Mouse (Mus musculus): ENCODE measurements at regions not wholly inside any gene's neighbourhood (a gene's known extent, or its start where the extent isn't known, plus 50 kb on each side); places are given as distances from the start of the nearest gene placed in this dataset.

DNA sequence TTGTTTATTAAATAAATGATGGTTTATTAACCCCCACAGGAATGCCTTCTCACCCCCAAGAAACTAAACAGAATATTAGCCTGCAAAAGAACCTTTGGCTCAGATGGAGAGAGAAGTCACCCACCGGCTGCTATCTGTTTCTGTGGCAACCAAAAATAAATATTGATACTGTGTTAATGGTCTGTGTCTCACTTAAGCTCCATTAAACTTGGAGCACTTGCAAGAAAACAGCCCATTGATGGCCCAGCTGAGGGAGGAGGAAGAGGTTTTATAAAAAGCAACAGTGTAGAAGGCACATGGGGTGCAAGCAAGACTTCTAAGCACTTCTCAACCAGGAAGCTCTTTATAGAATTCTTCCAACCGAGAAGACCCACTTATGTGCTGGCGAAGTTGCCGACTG is 565.1 kb upstream of the Sall1 start:
- POLR2A ChIA-PET, result no interaction called here
- CTCF ChIA-PET, result no interaction called here

DNA sequence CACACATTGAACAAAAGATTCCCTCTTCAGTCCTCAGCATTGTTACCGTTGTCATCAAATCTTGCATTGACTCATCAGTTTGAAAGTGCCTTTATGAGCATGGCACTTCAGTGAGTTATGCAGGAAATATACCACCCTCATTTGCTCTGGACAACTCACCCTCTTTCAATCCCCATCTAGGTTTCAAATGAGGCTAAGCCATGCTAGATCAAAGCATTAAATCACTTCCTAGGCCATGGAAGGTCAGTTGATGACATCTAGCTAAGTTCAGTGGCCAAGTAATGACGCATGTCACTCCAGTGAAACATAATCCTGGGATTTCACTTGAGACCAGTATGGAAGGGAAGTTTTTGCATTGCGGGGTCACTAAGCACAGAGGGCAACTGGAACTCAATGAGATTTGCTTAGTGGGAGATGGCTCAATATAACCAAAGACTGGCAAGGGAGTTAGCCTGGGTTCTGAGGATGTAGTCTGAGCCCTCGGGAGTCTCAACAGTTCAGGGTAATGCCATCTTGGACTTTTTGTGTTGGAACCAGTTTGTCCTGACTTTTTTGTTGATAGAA is 562.0 kb upstream of the Sall1 start:
- CTCF ChIA-PET, result no interaction called here
- POLR2A ChIA-PET, result no interaction called here

- POLR2A ChIA-PET, result no interaction called here
- CTCF ChIA-PET, result interaction anchor here in 2 of 4 experiments (0.8 to 1.0 kb wide), 2 partner anchors 769 to 827 kb away, joined by 3 read pairs; no protein-coding TSS in a partner anchor
Measured at GRCm38 (mm10) chr8:89604461-89604860, 560.5 kb upstream of the Sall1 start.

DNA sequence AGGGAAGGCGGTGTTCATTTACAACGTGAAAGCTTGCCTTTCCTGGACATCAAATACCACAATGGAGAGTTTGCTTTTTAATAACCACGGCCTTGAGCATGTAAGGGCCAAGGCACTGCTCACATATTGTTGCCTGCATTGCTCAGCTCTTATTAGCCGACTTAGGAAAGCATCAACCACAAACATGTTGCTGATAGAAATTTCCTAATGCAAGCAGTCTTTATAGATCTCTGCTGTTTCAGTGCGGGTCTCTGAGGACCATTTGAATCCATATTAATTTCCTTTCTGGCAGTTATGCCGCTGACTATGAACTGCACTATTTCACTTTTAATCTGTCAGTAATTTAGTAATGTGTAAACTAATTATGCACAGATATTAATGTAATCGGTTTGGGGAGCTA is 552.4 kb upstream of the Sall1 start:
- ChIA-PET CTCF (no interaction called here), POLR2A (no interaction called here)

DNA sequence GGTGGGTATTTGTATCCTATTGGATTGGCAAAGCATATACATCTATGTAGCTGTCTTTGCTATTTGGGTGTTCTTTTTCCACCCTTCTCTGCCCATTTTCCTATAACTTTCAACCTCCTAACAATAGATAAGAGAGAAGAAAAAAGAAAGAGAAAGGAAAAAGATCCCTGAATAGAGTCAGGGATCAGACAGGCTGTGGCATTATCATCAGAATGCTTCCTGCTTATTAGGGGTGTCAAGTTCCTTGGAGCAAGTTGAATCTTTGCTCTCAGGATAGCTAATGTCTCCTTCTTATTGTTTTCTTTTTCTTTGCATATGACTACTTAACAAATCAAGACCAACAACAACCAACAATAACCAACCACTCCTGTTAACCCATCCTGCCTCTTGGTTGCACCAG is 539.1 kb upstream of the Sall1 start:
- POLR2A ChIA-PET, result interaction anchor here in 1 of 4 experiments (1.9 kb wide), 1 partner anchor 633 kb away, joined by 4 read pairs; no protein-coding TSS in a partner anchor
- CTCF ChIA-PET, result no interaction called here

GRCm38 (mm10) chr8:89582566-89582965 is 538.6 kb upstream of the Sall1 start:
- POLR2A ChIA-PET, result interaction anchor here in 2 of 4 experiments (0.7 to 1.9 kb wide), 2 partner anchors 633 to 1037 kb away, joined by 4 read pairs; no protein-coding TSS in a partner anchor
- CTCF ChIA-PET, result interaction anchor here in 1 of 4 experiments (0.6 kb wide), 1 partner anchor 18 kb away, joined by 12 read pairs; no protein-coding TSS in a partner anchor

DNA sequence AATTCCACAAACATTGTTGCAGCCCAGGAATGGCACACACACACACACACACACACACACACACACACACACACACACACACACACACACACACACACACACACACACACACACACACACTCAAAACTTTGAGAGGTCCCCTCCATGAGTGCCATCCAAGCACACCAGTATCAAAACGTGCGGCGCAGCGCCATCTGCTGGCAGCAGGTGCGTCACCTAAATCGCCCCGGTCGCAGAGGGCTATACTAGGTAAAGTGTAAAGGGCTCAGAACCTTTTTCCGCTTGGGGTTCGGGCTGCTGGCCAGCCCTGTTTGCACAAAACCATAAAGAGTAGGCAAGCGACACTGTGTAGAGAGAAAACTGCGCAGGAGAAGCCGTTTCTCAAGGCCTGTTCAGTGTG is 527.9 kb upstream of the Sall1 start:
- CTCF ChIA-PET, result interaction anchor here in 1 of 4 experiments (0.7 kb wide), 1 partner anchor 408 kb away, joined by 3 read pairs; no protein-coding TSS in a partner anchor

GRCm38 (mm10) chr8:89570639-89571325 is 526.8 kb upstream of the Sall1 start:
- ChIA-PET CTCF (interaction anchor here in 3 of 4 experiments (0.5 to 1.1 kb wide), 6 partner anchors 12 to 1225 kb away, joined by 3 to 4 read pairs (median 4); no protein-coding TSS in a partner anchor), POLR2A (interaction anchor here in 1 of 4 experiments (0.6 to 0.9 kb wide), 2 partner anchors 127 to 413 kb away, joined by 3 read pairs; no protein-coding TSS in a partner anchor)

More for the DNA sequence above, 527.9 kb upstream of the Sall1 start:
- POLR2A ChIA-PET, result no interaction called here

GRCm38 (mm10) chr8:89569406-89569805 is 525.4 kb upstream of the Sall1 start:
- ChIA-PET POLR2A (interaction anchor here in 1 of 4 experiments (0.8 kb wide), 1 partner anchor 18 kb away, joined by 3 read pairs; no protein-coding TSS in a partner anchor), CTCF (interaction anchor here in 2 of 4 experiments (0.6 to 1.1 kb wide), 2 partner anchors 10 to 194 kb away, joined by 3 to 4 read pairs; no protein-coding TSS in a partner anchor)

- ChIA-PET CTCF (no interaction called here), POLR2A (no interaction called here)
Measured at GRCm38 (mm10) chr8:89568641-89569040, 524.7 kb upstream of the Sall1 start.

DNA sequence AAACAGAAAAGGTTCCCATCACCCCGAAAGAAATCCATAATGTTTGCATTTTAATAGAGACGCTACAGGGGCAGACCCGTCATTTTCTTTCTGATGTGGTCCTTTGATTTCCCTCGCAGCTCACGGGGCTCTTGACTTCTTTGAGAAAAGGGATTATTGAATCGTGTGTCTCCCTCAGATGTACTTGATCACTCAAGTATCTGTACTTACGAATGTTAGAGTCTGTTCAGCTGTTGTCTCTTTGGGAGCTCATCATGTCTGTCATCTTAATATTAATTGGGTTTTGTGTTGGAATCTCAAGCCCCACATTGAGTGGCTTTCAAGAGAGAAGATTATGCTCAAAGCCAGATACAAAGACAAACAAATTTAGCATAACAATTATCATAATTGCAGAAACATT is 523.0 kb upstream of the Sall1 start:
- CTCF ChIA-PET, result interaction anchor here in 1 of 4 experiments (1.1 kb wide), 1 partner anchor 9 kb away, joined by 3 read pairs; no protein-coding TSS in a partner anchor

GRCm38 (mm10) chr8:89566461-89566860 is 522.5 kb upstream of the Sall1 start:
- CTCF ChIA-PET, result interaction anchor here in 1 of 4 experiments (1.1 kb wide), 1 partner anchor 10 kb away, joined by 3 read pairs; no protein-coding TSS in a partner anchor

More for the DNA sequence above, 523.0 kb upstream of the Sall1 start:
- POLR2A ChIA-PET, result interaction anchor here in 2 of 4 experiments (0.6 to 0.8 kb wide), 2 partner anchors 630 to 944 kb away, joined by 3 read pairs; no protein-coding TSS in a partner anchor

GRCm38 (mm10) chr8:89565147-89565826 is 521.3 kb upstream of the Sall1 start:
- ChIA-PET POLR2A (no interaction called here), CTCF (interaction anchor here in 1 of 4 experiments (1.1 kb wide), 1 partner anchor 14 kb away, joined by 6 read pairs; no protein-coding TSS in a partner anchor)

More at GRCm38 (mm10) chr8:89566461-89566860, 522.5 kb upstream of the Sall1 start:
- POLR2A ChIA-PET, result no interaction called here

DNA sequence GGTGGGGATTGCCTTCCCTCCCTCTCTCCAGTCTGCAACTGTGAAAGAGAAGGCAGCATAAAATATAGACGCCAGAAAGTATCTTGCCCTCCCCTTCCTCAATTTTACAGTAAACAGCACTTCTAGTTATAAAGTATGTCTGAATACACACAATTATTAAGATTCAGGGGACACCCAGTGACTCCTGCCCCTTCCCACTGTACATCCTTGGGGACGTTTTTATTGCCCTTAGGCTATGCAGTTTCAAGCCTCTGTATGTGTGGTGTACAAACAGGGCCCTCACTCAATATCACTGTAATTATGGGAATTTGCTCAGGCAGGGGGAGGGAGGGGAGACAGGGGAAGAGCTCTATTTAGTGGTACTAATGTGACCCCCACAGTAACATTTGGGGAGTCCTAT is 519.6 kb upstream of the Sall1 start:
- POLR2A ChIA-PET, result no interaction called here
- CTCF ChIA-PET, result interaction anchor here in 1 of 4 experiments (0.6 kb wide), 1 partner anchor 1302 kb away, joined by 5 read pairs; no protein-coding TSS in a partner anchor

DNA sequence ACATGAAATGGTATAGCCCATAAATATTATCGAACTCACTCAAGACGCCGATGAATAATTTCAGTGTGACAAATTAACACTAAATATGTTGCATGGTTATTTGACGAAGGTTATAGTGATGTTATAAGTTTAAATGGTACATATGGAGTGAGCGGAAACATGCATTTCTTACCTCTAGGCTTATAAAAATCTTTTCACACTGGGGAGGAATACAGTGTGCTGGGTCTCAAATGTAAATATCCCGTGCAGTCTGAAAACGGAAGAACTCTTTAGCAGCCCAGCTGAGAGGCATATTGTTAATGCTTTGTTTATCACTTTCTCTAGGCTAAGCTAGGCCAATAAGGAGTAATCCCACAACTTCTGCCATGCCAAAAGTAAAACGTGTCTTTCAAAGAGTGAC is 518.6 kb upstream of the Sall1 start:
- ChIA-PET POLR2A (no interaction called here), CTCF (no interaction called here)

- POLR2A ChIA-PET, result no interaction called here
- CTCF ChIA-PET, result no interaction called here
Measured at GRCm38 (mm10) chr8:89541231-89541630, 497.3 kb upstream of the Sall1 start.

- ChIA-PET POLR2A (no interaction called here), CTCF (interaction anchor here in 1 of 4 experiments (0.7 kb wide), 1 partner anchor 327 kb away, joined by 4 read pairs; no protein-coding TSS in a partner anchor)
Measured at GRCm38 (mm10) chr8:89534605-89535004, 490.6 kb upstream of the Sall1 start.

DNA sequence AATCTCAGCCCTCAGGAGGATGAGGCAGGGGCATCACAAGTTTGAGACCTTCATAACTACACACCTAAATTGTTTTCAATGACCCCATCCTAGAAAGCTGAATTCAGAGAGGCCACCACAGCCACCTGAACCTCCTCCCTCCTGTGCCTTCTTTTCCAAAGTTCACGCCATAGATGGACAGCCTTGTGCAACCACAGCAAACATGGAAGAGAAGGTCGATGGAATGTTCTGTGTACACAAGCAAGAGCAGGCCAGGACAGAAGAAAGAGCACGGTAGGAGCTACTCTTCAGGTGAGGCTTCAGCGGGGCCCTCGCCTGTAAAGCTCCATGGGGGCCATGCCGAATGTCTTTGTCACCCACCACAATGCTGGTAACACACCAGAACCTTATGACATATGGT is 481.1 kb upstream of the Sall1 start:
- POLR2A ChIA-PET, result no interaction called here
- CTCF ChIA-PET, result no interaction called here

GRCm38 (mm10) chr8:89523336-89523735 is 479.4 kb upstream of the Sall1 start:
- POLR2A ChIA-PET, result no interaction called here
- CTCF ChIA-PET, result no interaction called here

Data from embryonic stem cell, embryonic (primary cell).